Mouse (Mus musculus) heart, adult 11 months (tissue): ENCODE measurements around the gene Tmed4.

Source experiments
- DNase-seq: peaks from one replicate; pipeline ENCODE4 v3.0.0; 2022

Tmed4 gene

GRCm38 (mm10) chr11:6274387-6275093 is at the start of gene Tmed4:
Gene Tmed4, minus strand, starts transcription at chr11:6274870.
- peak; percentile 100 for DNase-seq

DNA sequence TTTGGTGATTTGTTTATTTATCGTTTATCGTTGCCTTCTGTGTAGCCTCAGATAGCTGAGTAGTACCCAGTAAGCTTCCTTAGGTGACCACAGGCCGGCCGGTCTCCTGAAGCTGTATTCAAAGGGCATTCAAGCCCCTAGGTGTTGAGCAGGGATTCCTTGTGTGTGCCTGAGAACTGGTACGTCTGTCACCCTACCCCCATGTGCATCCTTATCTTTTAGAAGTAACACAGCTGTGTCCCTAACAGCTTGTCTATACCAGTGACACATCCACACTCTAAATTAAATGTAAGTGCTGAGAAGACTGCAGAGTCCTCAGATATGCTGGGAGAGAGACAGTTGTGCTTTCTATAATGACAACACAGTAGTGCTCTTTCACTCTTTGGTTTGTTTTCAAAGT is 48.7 kb upstream of the Tmed4 start:
- peak; percentile 40 for DNase-seq

DNA sequence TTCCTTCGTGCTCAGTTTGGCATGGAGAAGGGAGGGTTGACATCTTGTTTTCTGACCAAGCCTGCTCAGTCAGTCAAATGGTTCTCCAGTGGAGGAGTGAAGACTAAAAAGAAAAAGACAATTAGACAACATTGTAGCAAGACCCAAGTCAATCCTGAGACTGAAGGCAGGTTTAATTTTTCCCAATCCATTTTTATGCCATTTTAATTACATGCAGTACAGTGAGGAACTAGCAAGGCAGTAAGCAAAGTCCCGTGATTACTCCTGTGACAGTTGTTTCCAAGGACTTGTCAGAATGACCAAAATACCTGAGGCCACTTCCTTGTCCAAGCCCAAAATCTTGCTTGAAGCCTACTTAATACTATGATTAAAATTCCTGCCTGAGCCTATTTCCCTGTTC is 47.4 kb upstream of the Tmed4 start:
- DNase-seq: peak; percentile 55

GRCm38 (mm10) chr11:6319374-6319773 is 44.7 kb upstream of the Tmed4 start:
- no peak for DNase-seq

DNA sequence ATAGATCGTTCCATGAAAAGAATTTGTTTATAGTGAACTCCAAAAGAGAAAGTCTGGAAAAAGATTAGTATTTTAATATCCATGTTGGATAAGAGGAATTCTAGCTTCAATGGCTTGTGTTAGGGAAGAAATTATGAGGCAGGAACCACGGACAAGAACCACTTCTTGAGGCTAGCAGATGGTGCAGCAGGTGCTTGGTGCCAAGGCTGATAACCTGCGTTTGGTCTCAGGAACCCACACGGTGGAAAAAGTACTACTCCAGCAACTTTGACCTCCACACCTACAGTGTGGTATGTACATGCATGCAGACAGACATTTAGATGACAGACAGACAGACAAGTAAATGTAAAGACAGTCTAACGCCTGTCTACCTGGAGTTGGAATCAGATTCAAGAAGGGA is 43.9 kb upstream of the Tmed4 start:
- peak; percentile 8 for DNase-seq

DNA sequence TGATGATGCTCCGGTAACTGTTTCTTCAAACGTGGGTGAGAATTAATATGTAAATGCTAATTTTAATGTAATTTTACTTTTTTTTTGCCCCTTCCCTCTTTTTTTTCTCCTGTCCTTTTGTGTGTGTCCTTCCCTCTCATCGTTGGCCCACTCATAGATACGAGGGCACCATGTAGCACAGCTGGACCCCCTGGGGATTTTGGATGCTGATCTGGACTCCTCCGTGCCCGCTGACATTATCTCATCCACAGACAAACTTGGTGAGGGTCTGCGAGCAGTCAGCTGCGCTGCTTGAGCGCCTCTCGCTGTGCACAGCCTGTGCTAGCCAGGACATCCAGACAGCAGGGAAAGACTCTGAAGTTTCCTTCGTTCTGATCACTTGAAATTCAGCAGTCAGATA is 42.2 kb upstream of the Tmed4 start:
- DNase-seq: peak; percentile 52

DNA sequence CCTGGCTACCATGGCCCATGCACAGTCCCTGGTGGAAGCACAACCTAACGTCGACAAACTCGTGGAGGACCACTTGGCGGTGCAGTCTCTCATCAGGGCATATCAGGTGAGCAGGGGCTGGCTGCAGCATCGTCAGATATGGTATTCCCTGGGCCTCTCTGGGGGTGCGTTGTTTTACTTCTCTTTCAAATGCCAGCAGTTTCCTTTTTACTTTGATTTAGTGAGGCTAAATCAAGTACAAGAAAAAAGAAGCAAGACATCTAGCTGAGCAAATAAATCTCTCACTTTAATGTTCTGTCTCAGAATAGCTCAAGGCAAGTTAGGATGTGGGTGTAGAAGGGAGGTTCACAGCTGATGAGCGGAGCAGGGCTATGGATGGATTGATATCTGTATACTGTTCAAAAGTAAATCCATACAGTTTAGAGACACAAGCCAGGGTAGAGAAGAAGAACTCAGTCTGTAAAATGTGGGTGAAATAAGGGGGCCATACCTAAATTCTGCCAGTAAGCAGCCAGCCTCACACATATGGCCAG is 39.3 kb upstream of the Tmed4 start:
- peak; percentile 61 for DNase-seq

DNA sequence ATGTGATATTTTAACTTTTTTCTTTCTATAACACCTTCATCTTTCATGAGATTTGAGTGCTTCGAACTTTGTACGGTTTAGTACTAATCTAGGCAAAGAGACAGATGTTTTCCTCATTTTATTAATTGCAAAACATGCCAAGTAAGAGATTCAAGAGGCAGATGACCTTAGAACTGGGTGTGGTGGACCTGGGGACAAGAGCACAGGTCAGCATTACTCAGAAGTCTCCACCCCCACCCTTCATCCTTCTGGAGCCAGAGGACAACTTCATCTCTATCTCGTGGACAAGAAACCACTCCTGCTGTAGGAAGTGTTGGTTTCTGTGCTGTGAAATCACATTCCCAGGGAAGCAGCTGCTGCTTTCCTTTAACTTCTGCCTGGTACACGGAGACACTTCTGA is 33.5 kb upstream of the Tmed4 start:
- DNase-seq: no peak

- DNase-seq: no peak
These were observed 31.3 kb upstream of the Tmed4 start for GRCm38 (mm10) chr11:6305943-6306430.

GRCm38 (mm10) chr11:6302793-6303192 is 28.1 kb upstream of the Tmed4 start:
- DNase-seq: peak; percentile 16

DNA sequence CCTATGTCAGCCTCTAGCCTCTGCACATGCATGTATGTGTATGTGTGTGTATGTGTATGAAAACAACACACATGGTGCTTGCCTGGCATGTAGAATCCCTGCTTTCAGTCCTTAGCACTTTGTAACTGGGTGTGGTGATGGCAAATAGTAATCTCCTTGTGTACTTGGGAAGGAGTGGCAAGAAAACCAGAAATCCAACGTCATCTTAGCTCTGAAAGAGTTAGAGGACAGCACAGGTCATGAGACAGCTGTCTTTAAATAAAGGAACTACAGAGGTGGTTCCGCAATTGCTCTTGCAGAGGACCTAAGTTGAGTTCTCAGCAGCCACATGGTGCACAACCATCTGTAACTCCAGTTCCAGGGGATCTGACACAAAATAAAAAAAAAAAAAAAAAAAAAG is 24.8 kb upstream of the Tmed4 start:
- no peak for DNase-seq

DNA sequence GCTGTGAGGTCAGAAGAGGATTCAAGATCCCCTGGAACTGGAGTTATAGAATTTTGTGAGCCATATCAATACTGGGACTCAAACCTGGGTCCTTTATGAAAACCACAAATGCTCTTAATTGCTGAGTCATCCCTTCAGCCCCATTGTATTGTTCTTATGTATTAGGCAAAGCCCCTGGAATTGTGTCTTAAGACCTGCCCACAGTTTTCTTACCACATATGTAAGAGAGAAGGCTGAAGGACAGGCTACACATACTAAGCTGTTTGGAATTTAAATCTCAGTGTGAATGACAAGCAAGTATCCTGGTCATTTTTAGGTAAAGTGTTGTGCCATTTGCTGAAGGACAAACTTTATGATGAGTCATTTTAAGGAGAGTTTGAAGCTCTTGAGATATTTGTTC is 21.4 kb upstream of the Tmed4 start:
- no peak for DNase-seq

DNA sequence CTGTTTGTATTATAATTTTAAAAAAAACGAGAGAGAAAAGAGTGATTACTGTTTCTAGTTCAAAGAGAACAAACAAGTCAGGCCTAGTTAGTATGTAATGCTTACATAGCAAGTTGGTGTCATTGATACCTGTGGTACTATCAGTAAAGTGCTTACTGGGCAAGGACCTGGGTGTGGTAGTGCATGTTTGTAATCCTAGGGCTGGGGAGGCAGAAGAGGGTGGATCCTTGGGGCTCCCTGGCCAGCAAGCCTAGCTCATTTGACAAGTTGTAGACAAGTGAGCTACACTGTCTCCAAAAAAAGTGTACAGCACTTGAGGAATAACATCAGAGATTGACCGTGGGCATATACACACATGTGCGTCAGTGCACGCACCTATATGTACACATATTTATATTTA is 20.0 kb upstream of the Tmed4 start:
- no peak for DNase-seq

DNA sequence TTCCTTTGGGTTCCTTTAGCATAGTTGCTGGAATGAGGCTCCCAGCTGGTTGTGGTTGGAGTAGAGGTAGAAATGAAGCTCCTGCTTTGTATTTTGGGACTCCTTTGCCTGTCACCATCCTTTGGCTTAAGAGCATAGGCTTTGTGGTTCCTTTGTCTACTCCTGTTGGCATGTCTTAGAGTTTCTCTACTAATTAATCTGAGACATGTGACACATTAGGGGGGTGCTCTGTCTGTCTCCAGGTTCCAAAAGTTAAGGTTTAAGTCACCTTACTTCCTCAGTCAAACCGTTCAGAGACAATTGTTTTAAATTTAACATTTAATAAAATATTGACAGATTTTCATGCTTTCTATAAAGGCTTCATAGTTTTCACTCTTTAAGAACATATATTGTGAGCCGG is 18.9 kb upstream of the Tmed4 start:
- DNase-seq: no peak

DNA sequence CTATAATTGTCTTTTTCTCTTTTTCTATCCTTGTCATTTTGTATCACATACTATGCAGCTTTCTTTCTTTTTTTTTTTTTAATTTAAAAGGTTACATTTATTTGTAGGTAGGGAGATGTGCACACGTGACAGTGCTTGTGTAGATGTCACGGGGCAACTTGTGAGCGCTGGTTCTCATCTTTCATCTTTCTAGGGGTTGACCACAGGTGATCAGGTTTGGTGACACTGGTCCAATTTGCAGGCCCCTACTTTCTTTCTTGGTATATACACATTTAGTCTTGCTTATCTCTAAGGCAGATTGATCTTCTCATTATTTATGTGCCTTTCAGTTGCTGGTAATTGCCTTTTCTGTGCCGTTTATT is 18.3 kb upstream of the Tmed4 start:
- DNase-seq: no peak

DNA sequence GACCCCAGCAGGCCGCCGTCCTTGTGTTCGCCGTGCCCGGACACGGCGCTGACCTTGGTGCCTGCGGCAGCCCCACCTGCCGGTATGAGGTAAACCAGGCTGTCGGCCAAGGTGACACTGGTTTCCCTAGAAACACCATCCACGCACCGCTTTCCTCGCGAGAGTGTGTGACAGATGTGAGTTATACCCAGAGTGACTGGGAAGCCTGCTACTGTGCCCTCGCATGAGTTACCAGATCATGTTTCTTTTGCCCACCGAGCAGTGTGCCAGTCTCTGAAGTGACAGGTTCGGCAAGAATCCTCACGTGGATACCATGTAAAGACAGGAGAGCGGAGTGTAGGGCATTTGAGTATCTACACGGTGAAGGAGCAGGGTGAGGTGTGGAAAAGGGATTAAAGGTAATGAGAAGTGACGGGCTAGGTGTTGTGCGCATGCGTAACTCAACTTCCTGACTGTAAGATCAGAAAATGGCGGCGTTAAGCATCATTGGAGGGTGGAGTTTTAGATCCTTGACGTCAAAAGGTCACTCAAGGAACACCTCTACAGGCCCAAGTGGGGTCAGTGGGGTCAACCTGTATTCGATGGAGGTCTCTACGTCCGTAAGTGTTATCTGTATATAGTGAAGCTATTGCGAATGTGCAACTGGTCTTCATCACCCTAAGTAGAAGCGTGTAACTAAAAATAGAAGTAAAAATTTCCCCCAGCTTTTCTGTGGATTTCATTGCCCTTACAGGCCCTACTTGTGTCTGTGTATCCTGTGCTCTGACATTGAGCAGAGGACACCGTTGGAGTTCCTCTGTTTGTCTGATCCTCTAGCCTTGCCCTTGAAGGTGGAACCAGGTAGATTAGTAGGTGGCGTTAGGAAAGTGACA is 17.7 kb upstream of the Tmed4 start:
- no peak for DNase-seq

DNA sequence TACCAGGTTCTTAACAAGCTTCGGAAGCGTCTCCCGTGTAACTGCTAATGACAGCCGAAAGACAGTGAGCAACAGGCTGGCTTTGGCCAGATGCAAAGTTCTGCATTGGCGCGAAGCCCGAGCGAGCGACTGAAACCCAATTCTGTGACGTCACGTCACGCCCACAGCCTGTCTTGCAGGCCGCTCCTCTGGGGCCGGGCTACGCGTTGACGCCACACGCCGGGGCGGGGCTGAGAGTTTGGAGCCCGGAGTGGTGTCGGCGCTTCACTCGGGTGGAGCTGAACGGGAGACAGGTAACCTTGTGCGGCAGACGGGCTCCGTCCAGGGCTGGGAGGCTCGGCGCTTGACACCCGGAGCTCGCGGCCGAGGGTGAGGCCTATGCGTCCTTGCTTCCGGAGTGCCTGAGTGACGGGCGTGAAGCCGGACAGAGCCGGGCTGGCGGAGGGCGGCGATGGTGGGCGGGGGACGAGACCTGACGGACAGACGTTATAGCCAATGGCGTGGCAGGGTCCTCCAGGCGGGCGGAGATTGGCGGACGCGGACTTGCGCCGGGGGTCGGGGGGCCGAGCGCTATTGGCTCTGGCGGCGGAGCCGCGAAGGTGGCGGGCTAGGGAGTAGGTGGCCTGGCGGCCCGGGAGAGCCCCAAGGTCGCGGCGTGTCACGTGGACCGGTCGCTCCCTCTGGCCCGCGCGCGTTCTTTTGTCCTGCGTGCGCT is 16.9 kb upstream of the Tmed4 start, which contains the start of gene Ogdh:
TSS of gene Ogdh (plus strand) at position 233 of the 715 bp plus-strand sequence.
- peak; percentile 100 for DNase-seq

- no peak for DNase-seq
These were observed 16.2 kb upstream of the Tmed4 start for GRCm38 (mm10) chr11:6290883-6291282.

DNA sequence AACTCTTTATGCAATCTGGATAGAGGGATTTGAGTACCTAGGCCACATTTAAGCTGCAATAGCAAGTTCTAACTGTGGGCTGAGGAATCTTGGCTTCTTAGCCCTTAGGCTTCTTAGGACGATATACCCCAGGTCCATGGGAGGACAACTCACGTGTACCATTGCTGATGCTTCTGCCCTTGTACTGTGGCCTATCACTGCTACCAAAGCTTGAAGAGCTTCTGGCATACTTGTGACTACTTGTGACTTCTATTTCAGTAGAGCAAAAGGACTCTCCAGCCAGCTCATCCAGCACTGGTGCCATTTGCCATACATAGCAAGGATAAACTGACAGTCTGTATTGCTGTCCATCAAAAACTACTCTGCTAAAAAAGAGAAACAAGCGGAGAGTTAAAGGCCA is 15.5 kb upstream of the Tmed4 start:
- DNase-seq: peak; percentile 97

GRCm38 (mm10) chr11:6282940-6283339 is 8.3 kb upstream of the Tmed4 start:
- DNase-seq: peak; percentile 97

DNA sequence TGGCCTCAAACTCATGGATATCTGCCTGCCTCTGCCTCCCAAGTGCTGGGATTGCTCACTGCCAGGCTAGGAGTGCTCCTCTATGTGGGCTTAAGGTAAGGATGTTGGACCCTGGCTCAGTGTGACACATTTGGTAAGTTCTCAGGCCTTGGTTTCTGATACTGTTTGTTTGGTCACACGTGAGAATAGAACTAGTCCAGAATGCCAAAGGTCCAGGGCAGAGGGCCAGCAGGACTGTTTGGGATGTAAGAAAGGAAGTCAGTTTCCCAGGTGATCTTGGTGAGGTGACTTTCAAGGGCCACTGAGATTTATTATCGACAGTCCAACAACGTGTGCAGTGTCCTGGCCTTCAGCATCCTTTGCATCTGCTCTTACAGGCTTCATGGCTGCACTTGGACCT is 1.8 kb upstream of the Tmed4 start:
- no peak for DNase-seq

DNA sequence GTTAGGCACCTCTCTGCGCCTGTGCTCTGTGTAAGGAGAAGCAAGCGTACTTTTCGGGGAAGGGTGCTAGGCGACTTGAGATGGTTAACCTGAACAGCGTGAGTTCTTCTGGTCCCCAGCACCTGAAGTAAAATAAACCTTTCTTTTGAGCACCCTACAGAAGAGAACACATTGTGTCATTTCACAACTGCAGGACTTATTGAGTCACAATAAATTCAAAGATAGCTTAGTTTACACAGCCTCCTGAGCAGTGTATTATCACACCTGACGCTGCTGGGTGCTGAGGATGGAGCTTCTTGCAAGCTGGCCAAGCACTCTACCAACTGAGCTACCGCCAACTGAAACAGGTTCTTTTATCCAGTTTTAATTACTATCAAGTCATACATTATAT is 419 bp upstream of the Tmed4 start:
- no peak for DNase-seq

GRCm38 (mm10) chr11:6273607-6274006 is 1.1 kb downstream of the Tmed4 start:
- DNase-seq: no peak
